Mouse (Mus musculus): ENCODE results near the gene Abca5. TPM values are rescaled to one million over a fixed set of nuclear protein-coding genes. Genes with fewer than 3 reads are reported as not detected.
"Not testable (repeated sequence)": the region's sequence is repeated elsewhere in the genome, so short reads cannot be mapped to it uniquely, and the experiment has no call there.

Gene Abca5
- polyA plus RNA-seq, 1 experiment from 2014 or later = 2.4 TPM

DNA sequence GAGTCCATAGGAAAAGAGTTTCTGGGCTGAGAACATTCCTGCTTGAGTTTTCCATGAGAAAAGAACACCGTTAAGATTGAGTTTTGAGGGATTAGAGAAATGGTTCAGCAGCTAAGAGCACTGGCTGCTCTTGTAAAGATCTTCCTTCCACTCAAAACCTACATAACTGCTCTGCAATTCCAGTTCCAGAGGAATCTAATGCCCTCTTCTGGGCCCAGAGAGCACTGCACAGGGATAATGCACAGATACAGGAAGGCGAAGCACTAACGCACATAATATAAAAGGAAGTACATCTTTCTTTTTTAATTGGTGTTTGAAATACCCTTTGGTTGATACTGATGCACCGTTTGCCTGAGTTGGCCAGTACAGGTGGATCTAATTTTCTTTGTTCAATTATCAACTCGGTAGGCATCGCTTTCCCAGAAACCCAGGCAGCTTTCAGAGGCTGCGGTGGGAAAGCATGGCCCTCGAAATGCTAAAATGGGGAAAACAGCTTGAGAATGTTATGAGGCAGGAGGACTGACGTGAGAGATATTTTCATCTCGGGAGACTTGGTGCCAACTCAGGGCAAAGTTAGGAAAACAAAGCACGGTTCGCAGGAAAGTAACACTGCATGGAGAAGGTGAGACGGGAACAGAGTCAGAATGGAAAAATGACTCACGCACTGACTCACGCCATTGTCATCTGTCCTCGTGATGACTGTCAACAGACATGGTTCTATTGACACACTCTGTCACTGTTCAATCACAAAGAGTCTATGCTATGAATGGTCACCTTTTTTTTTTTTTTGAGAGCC, 20.4 kb upstream of the Abca5 start:
- Histone ChIP-seq H3K27ac (no peak overlapping the region), H3K4me1 (replicated peaks) (no peaks in the 10 kb centered on the region), H3K4me3 (replicated peaks) (no peak overlapping the region), H3K4me2 (replicated peaks) (no peak overlapping the region), H3K27me3 (replicated peaks) (no peaks in the 10 kb centered on the region), H3K36me3 (no peaks in the 10 kb centered on the region), H3K9me3 (no peaks in the 10 kb centered on the region), H3K9ac (no peak overlapping the region)
- 67% methylated on average over 16 of the region's 16 CpGs for whole genome bisulfite sequencing
- ATAC-seq = no peak

DNA sequence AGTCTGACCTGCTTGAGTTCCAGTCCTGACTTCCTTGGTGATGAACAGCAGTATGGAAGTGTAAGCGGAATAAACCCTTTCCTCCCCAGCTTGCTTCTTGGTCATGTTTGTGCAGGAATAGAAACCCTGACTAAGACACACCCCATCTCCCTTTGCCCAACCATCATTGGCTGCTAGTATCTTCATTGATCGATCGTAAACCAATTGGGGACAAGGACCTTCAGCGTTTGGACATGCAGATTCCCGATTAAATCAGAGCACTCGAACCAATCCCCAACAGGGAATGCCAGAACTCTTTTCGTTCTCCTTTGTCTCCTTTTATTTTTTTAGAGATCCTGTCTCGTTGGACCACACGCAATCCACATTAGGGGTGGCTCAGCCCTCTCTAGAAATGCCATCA, 17.6 kb upstream of the Abca5 start:
- 85% methylated on average over 9 of the region's 9 CpGs for WGBS
- H3K9me3 ChIP-seq, ATAC-seq: not testable (repeated sequence)

DNA sequence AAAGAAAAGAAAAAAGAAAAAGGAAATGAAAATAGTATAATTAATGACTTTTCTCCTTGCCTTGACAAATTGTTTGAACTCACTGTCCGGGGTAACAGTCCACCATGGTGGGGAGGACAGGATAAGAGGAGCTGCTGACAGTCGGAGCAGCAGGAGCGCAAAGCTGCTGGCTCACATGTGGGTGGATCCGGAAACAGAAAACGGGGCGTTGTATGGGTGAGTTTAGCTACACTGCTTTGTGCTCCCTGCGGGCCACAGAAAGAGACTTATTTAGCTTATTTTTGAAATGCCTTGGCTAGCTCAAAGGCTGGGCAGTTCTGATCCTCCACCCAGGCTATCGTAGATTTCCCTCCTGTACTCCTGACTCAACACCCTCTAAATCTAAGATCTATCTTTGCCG, 16.7 kb upstream of the Abca5 start:
- Histone ChIP-seq H3K4me1 (replicated peaks) (no peaks in the 10 kb centered on the region), H3K9me3 (no peaks in the 10 kb centered on the region), H3K36me3 (no peaks in the 10 kb centered on the region), H3K4me3 (replicated peaks) (no peak overlapping the region), H3K4me2 (replicated peaks) (no peak overlapping the region), H3K27ac (no peak overlapping the region), H3K9ac (no peak overlapping the region), H3K27me3 (replicated peaks) (no peaks in the 10 kb centered on the region)
- ATAC-seq = no peak
- 78% methylated on average over 9 of the region's 9 CpGs for WGBS

More for the DNA sequence above, 17.6 kb upstream of the Abca5 start:
- not testable (repeated sequence) for H3K27ac ChIP-seq; H3K4me1 ChIP-seq (replicated peaks); H3K36me3 ChIP-seq; H3K4me3 ChIP-seq (replicated peaks); H3K27me3 ChIP-seq (replicated peaks); H3K4me2 ChIP-seq (replicated peaks); H3K9ac ChIP-seq

DNA sequence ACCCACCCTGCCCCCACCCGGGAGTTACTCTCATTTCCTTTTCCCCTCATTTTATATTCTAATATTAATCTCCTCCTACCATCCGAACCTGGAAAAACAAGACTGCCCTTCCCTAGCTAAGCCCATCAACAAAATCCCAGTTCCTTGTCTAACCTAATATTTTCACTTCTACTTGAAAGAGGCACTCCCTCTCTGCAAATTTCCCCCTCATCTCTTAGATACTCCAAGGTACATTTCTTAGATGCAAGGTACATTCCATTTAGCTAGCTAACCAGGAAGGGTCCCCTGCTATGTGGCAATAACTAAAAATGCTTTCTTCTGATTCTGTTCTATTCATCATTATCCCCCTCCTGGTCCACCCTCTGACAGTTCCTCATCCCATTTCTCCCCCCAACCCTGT, 10.7 kb upstream of the Abca5 start:
- no peak overlapping the region for H3K4me3 ChIP-seq (replicated peaks)
- H3K27ac ChIP-seq = no peak overlapping the region
- no peaks in the 10 kb centered on the region for H3K27me3 ChIP-seq (replicated peaks)
- no peak for ATAC-seq
- whole genome bisulfite sequencing = 88% methylated on average over 2 of the region's 2 CpGs
- H3K4me2 ChIP-seq (replicated peaks) = no peak overlapping the region
- H3K36me3 ChIP-seq = no peaks in the 10 kb centered on the region
- H3K4me1 ChIP-seq (replicated peaks) = no peaks in the 10 kb centered on the region
- no peak overlapping the region for H3K9ac ChIP-seq
- H3K9me3 ChIP-seq = no peaks in the 10 kb centered on the region

DNA sequence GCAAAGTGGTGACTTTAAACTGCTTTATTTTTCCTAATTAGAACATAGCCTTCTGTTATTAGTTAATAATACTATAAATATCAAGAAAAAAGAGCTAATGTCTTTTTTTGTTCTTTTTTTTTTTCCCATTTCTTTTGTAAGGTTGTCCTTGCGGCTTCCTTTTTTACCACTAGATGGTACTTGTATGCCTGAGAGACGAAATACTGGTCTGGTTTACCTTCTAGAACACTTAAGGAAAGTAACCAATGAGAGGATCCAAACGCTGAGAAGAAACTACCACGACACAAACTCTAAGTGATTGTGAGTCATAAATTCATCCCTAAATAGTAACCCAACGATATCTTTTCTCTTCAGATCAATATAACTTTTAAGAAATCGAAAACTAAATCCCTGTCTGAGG, 10.3 kb upstream of the Abca5 start:
- H3K27me3 ChIP-seq (replicated peaks) = no peaks in the 10 kb centered on the region
- no peak overlapping the region for H3K4me2 ChIP-seq (replicated peaks)
- H3K4me3 ChIP-seq (replicated peaks) = no peak overlapping the region
- no peak for ATAC-seq
- no peak overlapping the region for H3K27ac ChIP-seq
- no peak overlapping the region for H3K9ac ChIP-seq
- WGBS = 52% methylated on average over 6 of the region's 6 CpGs
- no peaks in the 10 kb centered on the region for H3K4me1 ChIP-seq (replicated peaks)
- no peaks in the 10 kb centered on the region for H3K9me3 ChIP-seq
- no peaks in the 10 kb centered on the region for H3K36me3 ChIP-seq

DNA sequence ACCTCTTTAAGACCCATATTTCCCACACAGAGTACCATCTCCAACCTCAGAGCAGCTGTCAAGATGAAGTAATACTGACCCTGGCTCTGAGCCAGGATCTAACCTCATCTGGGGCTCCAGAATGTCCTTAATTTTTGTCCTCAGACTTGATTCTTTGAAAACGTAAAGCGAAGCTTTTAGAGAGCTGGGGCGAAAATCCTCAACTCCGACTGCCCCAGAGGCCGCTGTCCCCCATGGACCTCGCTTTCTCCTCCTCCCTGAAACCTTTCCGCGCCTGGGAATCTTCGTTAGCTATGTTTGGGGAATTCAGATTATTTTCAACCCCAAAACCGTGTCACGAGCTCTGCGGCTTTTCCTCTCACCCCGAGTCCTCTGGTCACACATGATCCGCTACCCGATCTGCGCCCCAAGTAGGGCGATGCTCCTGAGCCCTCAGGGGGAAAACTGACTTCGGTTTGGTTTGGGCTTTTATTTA, 665 bp downstream of the Abca5 start:
- under 1% methylated on average over 18 of the region's 18 CpGs for WGBS
- peak overlapping the region; percentile 58 for H3K9ac ChIP-seq
- H3K4me3 ChIP-seq (replicated peaks) = peak overlapping the region; percentile 83
- no peaks in the 10 kb centered on the region for H3K36me3 ChIP-seq
- no peak overlapping the region for H3K27ac ChIP-seq
- H3K4me1 ChIP-seq (replicated peaks) = 0 out of 2 replicates have a peak, but pooled peaks cover 2% of the 10 kb centered on the region
- peak overlapping the region; percentile 93 for H3K4me2 ChIP-seq (replicated peaks)
- peak; percentile 37 for ATAC-seq
- H3K9me3 ChIP-seq = no peaks in the 10 kb centered on the region
- no peaks in the 10 kb centered on the region for H3K27me3 ChIP-seq (replicated peaks)

DNA sequence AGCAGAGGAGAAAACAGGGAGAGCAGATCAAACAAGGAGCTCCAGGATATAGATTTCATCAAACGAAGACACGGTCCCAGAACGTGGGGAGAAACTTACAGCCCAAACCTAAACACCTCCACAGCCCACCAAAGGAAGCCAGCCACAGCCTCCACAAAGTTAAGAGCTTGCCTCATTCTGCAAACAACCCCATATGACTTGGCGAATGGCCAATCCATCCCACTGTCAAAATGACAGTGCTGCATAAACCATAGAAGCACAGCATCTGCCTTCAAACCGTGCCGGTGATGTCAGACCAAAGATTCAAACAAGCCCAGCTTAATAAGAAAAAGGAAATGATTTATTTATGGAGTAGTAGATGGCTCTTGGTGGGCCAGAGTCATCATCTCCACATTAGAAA, 7.4 kb downstream of the Abca5 start:
- ATAC-seq = no peak
- 0 out of 2 replicates have a peak, but pooled peaks cover 4% of the 10 kb centered on the region for H3K4me1 ChIP-seq (replicated peaks)

DNA sequence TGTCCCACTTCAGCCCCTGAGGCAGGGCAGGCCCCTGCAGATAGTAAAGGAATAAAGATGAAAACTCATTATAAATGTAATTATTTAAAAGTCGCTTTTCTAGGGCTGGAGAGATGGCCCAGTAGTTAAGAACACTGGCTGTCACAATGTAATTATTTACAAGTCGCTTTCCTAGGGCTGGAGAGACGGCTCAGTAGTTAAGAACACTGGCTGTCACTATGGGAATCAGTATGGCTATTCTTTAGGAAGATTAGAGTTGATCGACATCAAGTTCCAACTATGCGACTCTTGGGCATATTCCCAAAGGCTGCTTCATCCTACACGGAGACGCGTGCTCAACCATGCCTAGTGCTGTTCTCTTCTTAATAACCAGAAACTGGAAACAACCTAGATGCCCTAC, 15.2 kb downstream of the Abca5 start:
- Histone ChIP-seq H3K4me1 (replicated peaks) (no peaks in the 10 kb centered on the region), H3K27ac (no peak overlapping the region), H3K27me3 (replicated peaks) (no peaks in the 10 kb centered on the region), H3K4me3 (replicated peaks) (no peak overlapping the region), H3K36me3 (no peaks in the 10 kb centered on the region), H3K4me2 (replicated peaks) (no peak overlapping the region), H3K9me3 (no peaks in the 10 kb centered on the region), H3K9ac (no peak overlapping the region)
- WGBS = 87% methylated on average over 8 of the region's 8 CpGs
- ATAC-seq = no peak

More for the DNA sequence above, 7.4 kb downstream of the Abca5 start:
- H3K36me3 ChIP-seq = no peaks in the 10 kb centered on the region
- H3K9me3 ChIP-seq = no peaks in the 10 kb centered on the region
- H3K4me2 ChIP-seq (replicated peaks) = no peak overlapping the region
- H3K9ac ChIP-seq = no peak overlapping the region
- no peak overlapping the region for H3K4me3 ChIP-seq (replicated peaks)
- no peaks in the 10 kb centered on the region for H3K27me3 ChIP-seq (replicated peaks)
- WGBS = 52% methylated on average over 6 of the region's 6 CpGs
- H3K27ac ChIP-seq = no peak overlapping the region

DNA sequence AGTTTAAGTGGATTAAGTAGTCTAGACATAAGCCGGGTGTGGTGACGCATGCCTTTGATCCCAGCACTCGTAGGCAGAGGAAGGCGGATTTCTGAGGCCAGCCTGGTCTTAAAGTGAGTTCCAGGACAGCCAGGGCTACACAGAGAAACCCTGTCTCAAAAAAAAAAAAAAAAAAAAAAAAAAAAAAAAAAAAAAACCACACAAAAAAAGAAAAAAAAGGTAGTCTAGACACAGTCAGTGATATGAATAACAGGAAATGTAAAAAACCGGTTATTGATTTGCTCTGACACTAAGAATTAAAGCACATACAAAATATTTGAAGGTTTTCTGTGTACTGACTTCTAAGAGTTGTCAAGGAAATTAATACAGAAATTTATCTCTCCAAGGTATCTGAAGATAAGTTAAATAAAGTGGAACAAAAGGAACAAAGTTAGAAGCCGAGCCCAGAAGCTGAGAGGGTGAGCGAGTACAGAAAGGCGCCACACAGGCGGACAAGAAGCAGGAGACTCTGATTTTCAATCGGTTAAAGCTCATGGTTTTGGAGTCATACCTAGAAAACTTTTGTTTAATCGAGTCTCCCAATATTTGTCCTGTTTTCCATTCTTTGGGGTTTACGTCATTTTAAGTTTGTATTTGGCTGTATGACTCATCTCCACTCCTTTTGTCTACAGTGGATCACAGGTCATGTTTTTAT, 30.9 kb downstream of the Abca5 start:
- Histone ChIP-seq H3K27ac (no peak overlapping the region), H3K4me2 (replicated peaks) (no peak overlapping the region), H3K4me1 (replicated peaks) (no peaks in the 10 kb centered on the region), H3K4me3 (replicated peaks) (no peak overlapping the region), H3K36me3 (no peaks in the 10 kb centered on the region), H3K9me3 (no peaks in the 10 kb centered on the region), H3K9ac (no peak overlapping the region), H3K27me3 (replicated peaks) (no peaks in the 10 kb centered on the region)
- no peak for ATAC-seq
- 82% methylated on average over 12 of the region's 12 CpGs for WGBS

DNA sequence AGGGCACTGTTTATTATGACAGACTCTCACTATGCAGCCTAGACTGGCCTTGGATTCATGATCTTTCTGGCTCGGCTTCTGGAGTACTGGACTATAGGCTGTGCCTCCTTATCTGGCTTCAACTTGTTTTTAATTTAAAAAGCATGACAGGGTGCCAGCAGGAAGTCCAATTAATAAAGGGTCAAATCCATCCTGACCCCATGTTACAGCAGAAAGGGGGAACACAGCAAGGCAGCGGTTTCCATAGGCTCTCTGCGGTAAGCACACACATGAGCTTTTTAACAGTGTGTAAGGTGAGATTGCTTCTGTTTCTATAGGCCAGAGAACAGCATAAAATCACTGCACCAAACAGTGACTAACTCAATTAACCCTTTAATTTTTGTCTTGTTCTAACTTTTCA, 34.1 kb downstream of the Abca5 start:
- no peak overlapping the region for H3K4me3 ChIP-seq (replicated peaks)
- no peaks in the 10 kb centered on the region for H3K4me1 ChIP-seq (replicated peaks)
- H3K9ac ChIP-seq = no peak overlapping the region
- no peak for ATAC-seq
- no peaks in the 10 kb centered on the region for H3K9me3 ChIP-seq
- WGBS = 80% methylated on average over 3 of the region's 3 CpGs
- no peak overlapping the region for H3K27ac ChIP-seq
- H3K36me3 ChIP-seq = no peaks in the 10 kb centered on the region
- no peak overlapping the region for H3K4me2 ChIP-seq (replicated peaks)
- H3K27me3 ChIP-seq (replicated peaks) = no peaks in the 10 kb centered on the region

DNA sequence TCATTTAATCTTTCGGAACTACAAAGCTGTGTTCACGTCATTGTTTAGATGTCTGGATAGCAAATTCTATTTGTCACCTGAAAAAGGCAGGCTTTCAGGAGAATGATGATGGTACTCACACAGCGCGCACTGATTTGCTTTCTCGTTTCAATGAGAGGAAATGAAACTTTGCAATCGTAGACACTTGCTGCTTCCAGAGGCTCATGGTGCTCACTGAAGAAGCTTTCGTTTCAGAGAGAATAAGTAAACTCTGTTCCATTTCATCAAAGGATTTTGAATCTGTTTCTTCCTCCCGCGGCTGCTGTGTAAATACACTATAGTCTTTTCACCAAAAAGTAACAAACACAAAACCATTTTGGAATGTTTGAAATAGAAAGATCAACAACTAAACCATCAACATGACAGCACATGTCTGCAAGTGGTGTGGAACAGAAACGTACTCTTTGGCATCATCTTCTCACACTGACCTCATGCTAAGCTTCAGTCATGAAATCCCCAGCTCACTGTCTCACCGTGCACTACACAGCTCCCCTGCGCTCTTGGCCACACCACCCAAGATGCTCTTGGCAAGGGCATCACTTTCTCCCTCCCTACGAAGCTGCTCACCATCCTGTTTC, 39.5 kb downstream of the Abca5 start:
- Histone ChIP-seq H3K4me3 (replicated peaks) (no peak overlapping the region), H3K27me3 (replicated peaks) (no peaks in the 10 kb centered on the region), H3K4me2 (replicated peaks) (no peak overlapping the region), H3K36me3 (no peaks in the 10 kb centered on the region), H3K27ac (no peak overlapping the region), H3K9me3 (no peaks in the 10 kb centered on the region), H3K4me1 (replicated peaks) (no peaks in the 10 kb centered on the region), H3K9ac (no peak overlapping the region)
- no peak for ATAC-seq
- 79% methylated on average over 13 of the region's 13 CpGs for WGBS

DNA sequence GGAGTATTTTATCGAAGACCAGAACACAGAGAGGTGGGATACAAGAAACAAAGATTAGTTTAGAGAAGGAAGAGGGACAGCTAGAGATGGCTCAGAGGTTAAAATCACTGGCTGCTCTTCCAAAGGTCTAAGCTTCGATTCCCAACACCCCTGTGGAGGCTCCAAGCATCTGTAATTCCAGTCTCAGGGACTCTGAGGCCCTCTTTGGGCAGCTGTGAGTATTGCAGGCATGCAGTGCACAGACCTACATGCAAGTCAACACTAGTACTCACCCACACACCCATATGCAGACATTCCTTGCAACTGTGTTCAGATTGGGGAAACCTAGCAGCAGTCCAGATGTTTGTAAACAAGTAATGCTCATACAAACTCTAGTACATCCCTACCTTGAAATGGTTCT, 46.9 kb downstream of the Abca5 start:
- Histone ChIP-seq H3K27me3 (replicated peaks) (no peaks in the 10 kb centered on the region), H3K9me3 (no peaks in the 10 kb centered on the region), H3K4me3 (replicated peaks) (no peak overlapping the region), H3K4me1 (replicated peaks) (no peaks in the 10 kb centered on the region), H3K9ac (no peak overlapping the region), H3K4me2 (replicated peaks) (no peak overlapping the region), H3K27ac (no peak overlapping the region), H3K36me3 (no peaks in the 10 kb centered on the region)
- 70% methylated on average over 2 of the region's 2 CpGs for WGBS
- ATAC-seq = no peak

Measured in intestine, embryonic 15.5 days (tissue).